Mouse (Mus musculus) small intestine, adult 2 months (tissue): ENCODE data around the gene Ralgapa2. TPM values are rescaled to one million over a fixed set of nuclear protein-coding genes. Genes with fewer than 3 reads are reported as not detected.

ENCODE experiments used
- H3K27ac ChIP-seq: fragments of 200-500 bp; 2 replicates; pipeline ENCODE4 v1.5.1; 2012; ENCODE audit warnings: low read depth, low read length, control low read depth, inconsistent platforms; ENCODE audit not compliant: insufficient read depth
- H3K27me3 ChIP-seq: fragments of 200-500 bp; 2 replicates; pipeline ENCODE4 v1.6.1; 2012; ENCODE audit warnings: mild to moderate bottlenecking, moderate library complexity, low read length, inconsistent platforms; ENCODE audit not compliant: control insufficient read depth, insufficient read depth
- H3K36me3 ChIP-seq: fragments of 200-500 bp; 2 replicates; pipeline ENCODE4 v1.6.1; 2012; ENCODE audit warnings: mild to moderate bottlenecking, low read length, control low read depth, inconsistent platforms; ENCODE audit not compliant: control insufficient read depth, insufficient read depth
- H3K4me1 ChIP-seq: fragments of 200-500 bp; 2 replicates; pipeline ENCODE4 v1.6.1; 2012; ENCODE audit warnings: low read length, inconsistent platforms, mixed read lengths; ENCODE audit not compliant: control insufficient read depth, insufficient read depth, insufficient read length
- H3K4me3 ChIP-seq: fragments of 200-500 bp; 2 replicates; pipeline ENCODE4 v1.5.1; 2012; ENCODE audit warnings: low read depth, mild to moderate bottlenecking, control low read depth, inconsistent platforms, low read length, moderate library complexity
- CTCF ChIP-seq: fragments of 200-500 bp; IDR thresholded peaks from 2 replicates; pipeline ENCODE4 v1.5.1; 2012; ENCODE audit warnings: low read depth, mild to moderate bottlenecking, control low read depth, inconsistent platforms, low read length, moderate library complexity, mixed read lengths; ENCODE audit not compliant: insufficient replicate concordance, insufficient read length; ENCODE audit errors: extremely low read depth
- POLR2A ChIP-seq: fragments of 200-500 bp; IDR thresholded peaks from 2 replicates; pipeline ENCODE4 v1.6.1; 2012; ENCODE audit warnings: low read depth, mild to moderate bottlenecking, control low read depth, inconsistent platforms, low read length, moderate library complexity
- WGBS: fragments of 180-500 bp; shearing (Covaris S2); methylation state at CpG from one replicate; pipeline ENCODE4 v1.1.7; 2018; 5-methylcytosine and 5-hydroxymethylcytosine counted together
- polyA plus RNA-seq: library from polyadenylated mRNA; depleted of rRNA; stranded (reverse); fragments of >200 nt; gene quantifications from 2 replicates; pipeline ENCODE4 v1.2.3, GENCODE M21; 2012

The Ralgapa2 gene
- polyA plus RNA-seq, 1 experiment, result 14.8 TPM

DNA sequence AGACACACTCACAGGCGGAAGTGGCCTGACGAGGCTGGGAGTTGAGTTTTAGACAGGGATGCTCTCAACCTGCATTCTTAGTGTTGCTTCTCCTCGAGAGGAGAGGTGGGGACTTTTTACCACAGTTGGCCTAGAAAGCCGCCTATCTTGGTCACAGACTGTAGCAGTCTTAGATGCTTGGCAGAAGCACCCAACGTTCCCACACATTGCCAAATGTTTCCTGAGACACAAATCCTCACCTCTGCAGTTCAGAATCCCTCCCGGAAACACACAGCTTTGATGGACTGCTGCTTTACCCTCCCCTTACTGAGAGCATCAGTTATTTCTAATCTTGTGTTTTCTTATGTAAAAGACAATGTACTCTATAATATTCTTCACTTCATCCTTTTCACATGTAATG is 155.6 kb downstream of the Ralgapa2 start:
- Histone ChIP-seq H3K4me3 (no peak overlapping the region), H3K4me1 (no peaks in the 10 kb centered on the region), H3K27me3 (no peaks in the 10 kb centered on the region), H3K36me3 (peaks cover 31% of the 10 kb centered on the region), H3K27ac (no peak overlapping the region)
- 90% methylated on average over 6 of the region's 6 CpGs for WGBS
- no peak for TF ChIP-seq POLR2A

DNA sequence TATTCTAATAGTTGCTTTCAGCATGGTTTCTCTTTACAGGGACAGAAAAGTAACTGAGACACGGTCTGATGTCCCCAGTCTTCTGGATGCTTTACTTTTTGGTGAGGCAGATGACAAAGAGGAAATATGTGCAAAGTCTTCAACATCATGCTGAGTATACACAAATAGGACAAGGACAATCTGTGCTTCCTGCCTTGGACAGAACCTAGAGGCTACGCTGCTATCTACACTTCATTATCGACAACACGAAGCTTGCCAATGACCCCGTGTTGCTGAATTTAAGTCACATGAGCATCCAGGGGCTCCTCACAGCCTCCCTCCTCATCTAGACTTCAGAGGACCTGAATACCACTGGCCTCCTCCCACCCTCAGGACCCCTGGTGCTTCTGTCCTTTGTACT is 161.9 kb downstream of the Ralgapa2 start:
- no peak overlapping the region for H3K4me3 ChIP-seq
- H3K36me3 ChIP-seq, result peaks cover 43% of the 10 kb centered on the region
- TF ChIP-seq CTCF (no peak), POLR2A (no peak)
- no peaks in the 10 kb centered on the region for H3K4me1 ChIP-seq
- no peaks in the 10 kb centered on the region for H3K27me3 ChIP-seq
- H3K27ac ChIP-seq, result no peak overlapping the region
- 93% methylated on average over 5 of the region's 5 CpGs for WGBS

- TF ChIP-seq POLR2A, result no peak
- TF ChIP-seq CTCF, result no peak
- WGBS, result 86% methylated on average over 2 of the region's 2 CpGs
- Histone ChIP-seq H3K36me3 (peaks cover 48% of the 10 kb centered on the region), H3K4me1 (no peaks in the 10 kb centered on the region), H3K27me3 (no peaks in the 10 kb centered on the region), H3K27ac (no peak overlapping the region), H3K4me3 (no peak overlapping the region)
Measured at GRCm38 (mm10) chr2:146347942-146348341, 164.2 kb downstream of the Ralgapa2 start.

- Histone ChIP-seq H3K27ac (no peak overlapping the region), H3K4me3 (no peak overlapping the region), H3K27me3 (no peaks in the 10 kb centered on the region), H3K36me3 (peaks cover 32% of the 10 kb centered on the region), H3K4me1 (no peaks in the 10 kb centered on the region)
- TF ChIP-seq CTCF (no peak), POLR2A (no peak)
- 95% methylated on average over 4 of the region's 4 CpGs for WGBS
Measured at GRCm38 (mm10) chr2:146340090-146340489, 172.1 kb downstream of the Ralgapa2 start.

DNA sequence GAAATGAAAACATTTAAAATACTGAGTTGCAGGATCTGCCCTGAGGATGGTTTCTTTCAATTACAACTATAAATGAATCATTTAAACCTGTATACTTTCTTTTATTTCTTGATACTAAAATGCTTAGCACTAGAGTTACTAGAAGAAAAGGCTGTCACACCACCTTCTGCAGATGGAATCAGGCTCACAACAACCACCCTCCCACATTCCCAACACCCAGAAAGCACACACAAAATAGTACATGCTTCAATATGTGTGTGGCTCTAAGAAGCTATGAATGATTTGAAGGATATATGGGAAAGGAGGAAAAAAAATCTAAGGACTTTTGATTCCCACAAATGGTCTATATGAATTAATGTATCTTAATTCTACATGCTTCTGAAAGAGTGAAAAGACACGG is 174.6 kb downstream of the Ralgapa2 start:
- WGBS, result 84% methylated on average over 1 of the region's 1 CpGs
- H3K36me3 ChIP-seq, result peaks cover 30% of the 10 kb centered on the region
- no peak overlapping the region for H3K27ac ChIP-seq
- H3K4me3 ChIP-seq, result no peak overlapping the region
- H3K4me1 ChIP-seq, result no peaks in the 10 kb centered on the region
- TF ChIP-seq POLR2A (no peak), CTCF (no peak)
- H3K27me3 ChIP-seq, result no peaks in the 10 kb centered on the region

DNA sequence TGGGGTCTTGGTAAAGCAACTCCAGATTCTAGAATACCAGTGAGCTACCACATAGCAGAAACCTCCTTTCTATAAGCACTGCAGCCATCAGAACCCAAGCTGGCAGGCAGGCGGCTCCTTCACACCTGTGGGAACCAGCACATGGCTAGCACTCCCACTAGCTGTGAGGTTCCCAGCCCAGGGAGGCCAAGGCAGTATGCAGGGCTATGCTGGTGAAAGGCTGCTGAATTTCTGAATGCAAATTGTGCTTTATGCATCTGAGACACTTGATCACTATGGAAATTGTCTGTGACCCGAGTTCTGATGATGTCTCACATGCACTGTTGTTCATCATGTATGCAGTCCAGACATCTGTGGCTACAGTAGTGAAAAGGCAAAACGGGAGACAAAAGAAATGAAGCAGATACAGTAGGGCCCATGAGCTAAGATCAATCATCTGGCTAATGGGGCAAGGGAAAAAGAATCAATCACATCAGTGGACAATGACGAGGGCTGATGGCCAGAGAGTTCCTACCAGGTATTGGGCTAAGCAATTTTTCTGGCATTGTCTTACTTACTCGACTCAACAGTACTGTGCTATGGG is 180.2 kb downstream of the Ralgapa2 start:
- no peak overlapping the region for H3K4me3 ChIP-seq
- no peak for TF ChIP-seq POLR2A
- peaks cover 23% of the 10 kb centered on the region for H3K36me3 ChIP-seq
- H3K27me3 ChIP-seq, result no peaks in the 10 kb centered on the region
- H3K27ac ChIP-seq, result no peak overlapping the region
- WGBS, result 84% methylated on average over 5 of the region's 5 CpGs
- no peaks in the 10 kb centered on the region for H3K4me1 ChIP-seq

- H3K36me3 ChIP-seq, result peaks cover 24% of the 10 kb centered on the region
- no peak overlapping the region for H3K27ac ChIP-seq
- no peaks in the 10 kb centered on the region for H3K4me1 ChIP-seq
- no peak overlapping the region for H3K4me3 ChIP-seq
- H3K27me3 ChIP-seq, result no peaks in the 10 kb centered on the region
- TF ChIP-seq POLR2A (no peak), CTCF (no peak)
- WGBS, result 72% methylated on average over 8 of the region's 8 CpGs
Measured at GRCm38 (mm10) chr2:146330772-146331281, 181.3 kb downstream of the Ralgapa2 start.
